15 mouse cellular contexts compared by ENCODE assay signal in the genomic region with DNA sequence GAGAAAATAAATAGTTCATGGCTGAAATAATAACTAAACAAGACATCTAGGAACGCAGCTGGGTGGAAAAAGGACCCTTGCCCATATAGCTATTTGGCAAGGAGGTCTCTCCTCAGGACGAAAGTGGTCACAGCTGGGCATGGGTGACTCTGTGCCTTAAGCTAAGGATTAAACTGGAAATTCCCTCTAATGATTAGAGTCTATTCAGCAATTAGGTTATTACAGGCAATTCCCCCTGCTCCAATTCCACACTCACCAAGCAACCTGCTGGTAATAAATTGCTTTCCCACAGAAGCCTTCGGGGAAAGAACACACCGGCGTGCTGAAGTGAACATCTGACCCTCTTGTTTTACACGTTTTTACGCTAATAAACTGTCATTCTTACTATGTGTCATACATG. TPM values are rescaled to one million over a fixed set of nuclear protein-coding genes. Genes with fewer than 3 reads are reported as not detected.
"Had no signal": no experiment of that assay in that cellular context is flagged by ENCODE, and none has a peak within 500 bp of the region (broad histone marks: within the 10 kb centered on the region; RNA-seq: fewer than 3 reads in every experiment).

No protein-coding gene starts in this region.

- H3K27me3 ChIP-seq: limb, embryonic 15.5 days; liver, embryonic 12.5 days; lung, embryonic 15.5 days; stomach, embryonic 15.5 days had no signal

- H3K4me3 ChIP-seq: limb, embryonic 15.5 days; liver, embryonic 12.5 days; lung, embryonic 15.5 days; stomach, embryonic 15.5 days had no signal

- H3K9ac ChIP-seq: limb, embryonic 15.5 days; liver, embryonic 12.5 days; lung, embryonic 15.5 days; stomach, embryonic 15.5 days had no signal

- DNase-seq: kidney, adult 11 months; kidney, adult 9 months; kidney, postnatal 36 days; layer of hippocampus, adult 9-11 months; layer of hippocampus, postnatal 36 days; right cerebral cortex, postnatal 14 days had no signal

- H3K4me2 ChIP-seq: limb, embryonic 15.5 days; liver, embryonic 12.5 days; lung, embryonic 15.5 days; stomach, embryonic 15.5 days had no signal

- ATAC-seq: liver, embryonic 12.5 days had no signal

- H3K4me1 ChIP-seq: liver, embryonic 12.5 days; lung, embryonic 15.5 days; stomach, embryonic 15.5 days had no signal

- H3K9me3 ChIP-seq: limb, embryonic 15.5 days; liver, embryonic 12.5 days; lung, embryonic 15.5 days; stomach, embryonic 15.5 days had no signal

- H3K36me3 ChIP-seq: limb, embryonic 15.5 days; liver, embryonic 12.5 days; lung, embryonic 15.5 days; stomach, embryonic 15.5 days had no signal

- H3K27ac ChIP-seq: kidney, postnatal 0 days; limb, embryonic 15.5 days; liver, embryonic 12.5 days; lung, embryonic 15.5 days; stomach, embryonic 15.5 days had no signal

RNA-seq across cellular contexts. Expression of a gene that starts 5.2 kb away (rescaled TPM):
- total RNA-seq: layer of hippocampus, adult 18-20 months; layer of hippocampus, postnatal 36 days; left cerebral cortex, postnatal 25 days had no signal
- polyA plus RNA-seq: midbrain, postnatal 0 days had no signal

RNA-seq across cellular contexts. Expression of a gene that starts 57.0 kb away (rescaled TPM):
- polyA plus RNA-seq: limb, embryonic 11.5 days had no signal
